Mouse (Mus musculus) midbrain, embryonic 13.5 days (tissue): Measurements from ENCODE around the gene Pdcd2l. TPM values are rescaled to one million over a fixed set of nuclear protein-coding genes. Genes with fewer than 3 reads are reported as not detected.

Source experiments
- ATAC-seq: fragments of 200-750 bp; cut with Nextera tagmentation; 2 replicates; pipeline ENCODE4 v1.8.0; 2017; ENCODE audit warnings: mild to moderate bottlenecking, moderate TSS enrichment, moderate library complexity
- H3K27ac ChIP-seq: fragments of 300-500 bp; sonication (generic); 2 replicates; pipeline ENCODE4 v1.5.1; 2015; ENCODE audit warnings: inconsistent platforms, mild to moderate bottlenecking, moderate library complexity
- H3K27me3 ChIP-seq: fragments of 300-500 bp; sonication (generic); 2 replicates; pipeline ENCODE4 v1.6.1; 2015; ENCODE audit warnings: mild to moderate bottlenecking, inconsistent platforms
- H3K36me3 ChIP-seq: fragments of 300-500 bp; sonication (generic); 2 replicates; pipeline ENCODE4 v1.6.1; 2015; ENCODE audit warnings: mild to moderate bottlenecking, inconsistent platforms
- H3K4me1 ChIP-seq: fragments of 300-500 bp; sonication (generic); replicated peaks from 2 replicates; pipeline ENCODE4 v1.6.1; 2015; ENCODE audit warnings: inconsistent platforms
- H3K4me2 ChIP-seq: fragments of 300-500 bp; sonication (generic); replicated peaks from 2 replicates; pipeline ENCODE4 v1.6.1; 2015; ENCODE audit warnings: moderate library complexity, mild to moderate bottlenecking, inconsistent platforms
- H3K4me3 ChIP-seq: fragments of 300-500 bp; sonication (generic); replicated peaks from 2 replicates; pipeline ENCODE4 v1.5.1; 2015; ENCODE audit warnings: mild to moderate bottlenecking, inconsistent platforms
- H3K9ac ChIP-seq: fragments of 300-500 bp; sonication (generic); replicated peaks from 2 replicates; pipeline ENCODE4 v1.6.1; 2015; ENCODE audit warnings: mild to moderate bottlenecking, inconsistent platforms
- H3K9me3 ChIP-seq: fragments of 300-500 bp; sonication (generic); 2 replicates; pipeline ENCODE4 v1.6.1; 2016; ENCODE audit warnings: mild to moderate bottlenecking, inconsistent platforms
- WGBS: fragments of 180-500 bp; shearing (Covaris S2); methylation state at CpG from one replicate; pipeline ENCODE4 v1.1.7; 2015; 5-methylcytosine and 5-hydroxymethylcytosine counted together
- polyA plus RNA-seq: library from polyadenylated mRNA; unstranded; fragments of >200 nt; fragmentation: Nextera tagmentation; extraction: Ambion mirVana; gene quantifications from 2 replicates; pipeline ENCODE4 v1.2.1, GENCODE M21; 2015

Gene Pdcd2l
- polyA plus RNA-seq, 1 experiment from 2014 or later, result 87.9 TPM

GRCm38 (mm10) chr7:34168470-34169251 is 27.8 kb downstream of the Pdcd2l start:
- H3K4me2 ChIP-seq, result peak overlapping the region; percentile 91
- 9% methylated on average over 30 of the region's 30 CpGs for WGBS
- ATAC-seq, result peak; percentile 97
- no peaks in the 10 kb centered on the region for H3K9me3 ChIP-seq
- peaks cover 19% of the 10 kb centered on the region for H3K4me1 ChIP-seq
- H3K27ac ChIP-seq, result peak overlapping the region; percentile 88
- peak overlapping the region; percentile 97 for H3K4me3 ChIP-seq
- peak overlapping the region; percentile 96 for H3K9ac ChIP-seq
- H3K36me3 ChIP-seq, result peaks cover 16% of the 10 kb centered on the region
- no peaks in the 10 kb centered on the region for H3K27me3 ChIP-seq

- peak overlapping the region; percentile 88 for H3K27ac ChIP-seq
- H3K9ac ChIP-seq, result peak overlapping the region; percentile 96
- H3K4me3 ChIP-seq, result peak overlapping the region; percentile 97
- H3K4me2 ChIP-seq, result peak overlapping the region; percentile 91
- H3K4me1 ChIP-seq, result peaks cover 19% of the 10 kb centered on the region
- no peaks in the 10 kb centered on the region for H3K27me3 ChIP-seq
- under 1% methylated on average over 54 of the region's 54 CpGs for WGBS
- ATAC-seq, result peak; percentile 13
- peaks cover 23% of the 10 kb centered on the region for H3K36me3 ChIP-seq
- H3K9me3 ChIP-seq, result no peaks in the 10 kb centered on the region
These were observed 28.5 kb downstream of the Pdcd2l start for GRCm38 (mm10) chr7:34167766-34168469.

- H3K27ac ChIP-seq, result no peak overlapping the region
- peaks cover 34% of the 10 kb centered on the region for H3K36me3 ChIP-seq
- no peaks in the 10 kb centered on the region for H3K27me3 ChIP-seq
- no peak overlapping the region for H3K9ac ChIP-seq
- H3K4me3 ChIP-seq, result 0 out of 2 replicates have a peak overlapping the region, but pooled peaks have one; percentile 8
- peak overlapping the region; percentile 37 for H3K4me2 ChIP-seq
- H3K4me1 ChIP-seq, result peaks cover 19% of the 10 kb centered on the region
- 52% methylated on average over 4 of the region's 4 CpGs for WGBS
- no peaks in the 10 kb centered on the region for H3K9me3 ChIP-seq
- no peak for ATAC-seq
These were observed 29.6 kb downstream of the Pdcd2l start for GRCm38 (mm10) chr7:34166850-34167249.

GRCm38 (mm10) chr7:34165999-34166398 is 30.5 kb downstream of the Pdcd2l start:
- Histone ChIP-seq H3K4me3 (no peak overlapping the region), H3K4me2 (no peak overlapping the region), H3K9ac (no peak overlapping the region), H3K4me1 (peaks cover 19% of the 10 kb centered on the region), H3K27ac (no peak overlapping the region), H3K27me3 (no peaks in the 10 kb centered on the region), H3K36me3 (peaks cover 43% of the 10 kb centered on the region), H3K9me3 (no peaks in the 10 kb centered on the region)
- ATAC-seq, result no peak
- WGBS, result 84% methylated on average over 3 of the region's 3 CpGs

GRCm38 (mm10) chr7:34164671-34165070 is 31.8 kb downstream of the Pdcd2l start:
- Histone ChIP-seq H3K9me3 (no peaks in the 10 kb centered on the region), H3K4me2 (no peak overlapping the region), H3K4me1 (peaks cover 19% of the 10 kb centered on the region), H3K4me3 (no peak overlapping the region), H3K27me3 (no peaks in the 10 kb centered on the region), H3K36me3 (peaks cover 55% of the 10 kb centered on the region), H3K27ac (no peak overlapping the region), H3K9ac (no peak overlapping the region)
- WGBS, result 92% methylated on average over 7 of the region's 7 CpGs
- no peak for ATAC-seq

- Histone ChIP-seq H3K27ac (no peak overlapping the region), H3K4me3 (no peak overlapping the region), H3K4me1 (no peaks in the 10 kb centered on the region), H3K27me3 (no peaks in the 10 kb centered on the region), H3K4me2 (no peak overlapping the region), H3K36me3 (peaks cover 96% of the 10 kb centered on the region), H3K9me3 (no peaks in the 10 kb centered on the region), H3K9ac (no peak overlapping the region)
- no peak for ATAC-seq
- 92% methylated on average over 3 of the region's 3 CpGs for WGBS
These were observed 37.3 kb downstream of the Pdcd2l start for GRCm38 (mm10) chr7:34159167-34159566.

DNA sequence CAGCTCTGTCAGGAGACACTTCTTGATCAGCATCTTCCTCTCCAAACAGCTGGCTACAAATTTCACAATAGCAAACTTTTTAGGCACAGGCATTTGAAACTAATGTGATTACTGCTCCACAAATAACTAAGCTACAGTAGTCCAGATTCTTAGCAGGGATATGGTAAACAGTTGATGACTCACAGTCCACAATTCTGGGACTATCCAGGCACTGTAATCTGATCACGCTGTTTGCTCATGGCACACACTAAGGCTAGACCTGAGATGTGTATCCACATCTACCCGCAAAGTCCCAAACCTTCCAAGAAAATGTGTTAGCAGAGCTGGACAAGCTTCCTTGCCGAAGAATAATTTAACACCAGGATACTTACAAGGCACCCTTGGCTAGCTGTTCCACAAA is 38.5 kb downstream of the Pdcd2l start:
- no peak overlapping the region for H3K27ac ChIP-seq
- no peaks in the 10 kb centered on the region for H3K27me3 ChIP-seq
- ATAC-seq, result no peak
- WGBS, result 96% methylated on average over 3 of the region's 3 CpGs
- H3K9ac ChIP-seq, result no peak overlapping the region
- no peak overlapping the region for H3K4me3 ChIP-seq
- no peaks in the 10 kb centered on the region for H3K9me3 ChIP-seq
- no peak overlapping the region for H3K4me2 ChIP-seq
- no peaks in the 10 kb centered on the region for H3K4me1 ChIP-seq
- peaks cover 96% of the 10 kb centered on the region for H3K36me3 ChIP-seq

GRCm38 (mm10) chr7:34147193-34147592 is 49.3 kb downstream of the Pdcd2l start:
- Histone ChIP-seq H3K27ac (no peak overlapping the region), H3K4me3 (no peak overlapping the region), H3K4me2 (no peak overlapping the region), H3K27me3 (no peaks in the 10 kb centered on the region), H3K4me1 (no peaks in the 10 kb centered on the region), H3K9ac (no peak overlapping the region), H3K9me3 (0 out of 2 replicates have a peak, but pooled peaks cover 4% of the 10 kb centered on the region), H3K36me3 (peaks cover 100% of the 10 kb centered on the region)
- ATAC-seq, result no peak
- WGBS, result 94% methylated on average over 4 of the region's 4 CpGs

- H3K4me3 ChIP-seq, result no peak overlapping the region
- H3K4me1 ChIP-seq, result no peaks in the 10 kb centered on the region
- no peaks in the 10 kb centered on the region for H3K27me3 ChIP-seq
- H3K9ac ChIP-seq, result no peak overlapping the region
- WGBS, result 96% methylated on average over 13 of the region's 13 CpGs
- H3K36me3 ChIP-seq, result peaks cover 66% of the 10 kb centered on the region
- H3K27ac ChIP-seq, result no peak overlapping the region
- H3K4me2 ChIP-seq, result no peak overlapping the region
- H3K9me3 ChIP-seq, result no peaks in the 10 kb centered on the region
- no peak for ATAC-seq
These were observed 55.3 kb downstream of the Pdcd2l start for GRCm38 (mm10) chr7:34141123-34141522.

DNA sequence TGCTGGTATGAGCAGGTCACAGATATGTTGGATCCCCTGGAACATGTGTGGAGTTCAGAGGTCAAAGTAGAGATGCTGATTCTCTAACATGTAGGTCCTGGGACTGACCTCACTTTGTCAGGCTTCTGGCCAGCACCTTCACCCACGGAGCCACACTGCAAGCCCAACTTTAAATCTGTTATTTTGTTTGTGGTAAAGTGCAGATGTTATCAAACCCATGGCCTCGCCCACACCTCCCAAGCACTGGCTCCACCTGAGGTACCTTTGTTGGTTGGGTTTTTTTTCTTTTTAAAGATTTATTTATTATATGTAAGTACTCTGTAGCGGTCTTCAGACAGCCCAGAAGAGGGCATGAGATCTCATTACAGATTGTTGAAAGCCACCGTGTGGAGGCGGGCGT is 57.0 kb downstream of the Pdcd2l start:
- no peaks in the 10 kb centered on the region for H3K27me3 ChIP-seq
- WGBS, result 93% methylated on average over 6 of the region's 6 CpGs
- H3K36me3 ChIP-seq, result peaks cover 50% of the 10 kb centered on the region
- H3K9ac ChIP-seq, result no peak overlapping the region
- ATAC-seq, result 0 out of 2 replicates have a peak, but pooled peaks have one; percentile 27
- H3K9me3 ChIP-seq, result no peaks in the 10 kb centered on the region
- H3K4me2 ChIP-seq, result no peak overlapping the region
- H3K27ac ChIP-seq, result no peak overlapping the region
- no peak overlapping the region for H3K4me3 ChIP-seq
- no peaks in the 10 kb centered on the region for H3K4me1 ChIP-seq
